Mouse (Mus musculus): ENCODE measurements around the gene Samd13. TPM values are rescaled to one million over a fixed set of nuclear protein-coding genes. Genes with fewer than 3 reads are reported as not detected.

Samd13 gene
- polyA plus RNA-seq, 1 experiment from 2014 or later = 0.84 TPM

DNA sequence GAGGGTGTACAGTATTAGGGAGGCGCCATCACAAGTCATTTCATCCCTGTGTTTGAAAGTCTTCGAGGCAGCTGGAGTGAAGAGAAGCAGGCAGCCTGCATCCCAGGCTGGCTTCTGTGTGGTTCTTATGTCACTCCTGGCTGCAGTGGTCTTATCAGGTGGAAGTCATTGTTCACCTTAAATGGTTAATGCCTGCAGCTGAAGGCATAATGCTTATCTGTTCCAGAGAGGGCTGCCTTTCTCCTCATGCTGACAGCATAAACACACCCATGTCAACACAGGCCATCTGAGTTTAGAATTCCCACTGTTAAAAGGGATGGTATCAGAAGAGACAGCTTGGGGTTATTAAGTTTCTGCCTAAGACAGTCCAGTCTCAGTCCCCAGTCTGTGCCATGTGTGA lies 84.2 kb downstream of the Samd13 start:
- Histone ChIP-seq H3K36me3 (no peaks in the 10 kb centered on the region), H3K27ac (peak overlapping the region; percentile 79), H3K27me3 (ENCODE audit: insufficient read depth, poor library complexity, severe bottlenecking) (no peaks in the 10 kb centered on the region), H3K9me3 (no peaks in the 10 kb centered on the region), H3K4me1 (peaks cover 29% of the 10 kb centered on the region), H3K4me3 (no peak overlapping the region)
- peak; percentile 80 for DNase-seq (ENCODE audit: low spot score)
- WGBS = 24% methylated on average over 2 of the region's 2 CpGs

DNA sequence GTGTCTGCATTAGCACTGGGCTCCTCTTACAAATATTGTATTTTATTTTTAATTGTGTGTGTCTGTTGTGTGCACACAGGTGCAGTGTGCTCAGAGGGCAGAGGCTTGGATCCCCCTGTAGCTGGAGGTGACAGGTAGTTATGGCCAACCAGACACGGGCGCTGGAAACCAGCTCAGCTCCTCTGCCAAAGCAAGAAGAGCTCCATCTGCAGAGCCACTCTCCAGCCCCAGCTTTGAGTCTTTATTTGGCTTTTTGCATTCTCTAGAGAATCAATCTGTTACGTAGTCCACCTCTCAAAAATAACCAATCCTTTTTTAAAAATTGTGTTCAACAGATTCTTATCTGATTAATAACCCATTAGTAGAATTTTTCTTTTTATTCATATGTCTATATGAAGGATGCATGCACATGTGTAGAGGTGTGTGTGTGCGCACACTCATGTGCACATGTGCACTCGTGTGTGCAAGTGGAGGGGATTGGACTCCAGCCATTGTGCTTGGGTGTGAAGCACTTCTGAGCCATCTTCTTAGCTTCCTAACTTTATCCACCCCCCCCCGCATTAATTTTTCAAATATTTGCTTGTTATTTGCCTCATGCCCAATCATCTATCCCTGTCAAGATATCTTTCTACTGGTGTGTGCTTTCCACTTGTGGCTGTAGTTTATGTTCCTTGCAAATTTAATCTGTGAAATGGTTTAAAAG lies 86.0 kb downstream of the Samd13 start:
- Histone ChIP-seq H3K9me3 (no peaks in the 10 kb centered on the region), H3K4me1 (peaks cover 29% of the 10 kb centered on the region), H3K27me3 (ENCODE audit: insufficient read depth, poor library complexity, severe bottlenecking) (no peaks in the 10 kb centered on the region), H3K36me3 (no peaks in the 10 kb centered on the region), H3K4me3 (no peak overlapping the region), H3K27ac (0 out of 2 replicates have a peak overlapping the region, but pooled peaks have one; percentile 79)
- DNase-seq (ENCODE audit: low spot score) = no peak
- WGBS = 91% methylated on average over 6 of the region's 6 CpGs

- H3K4me1 ChIP-seq = peaks cover 29% of the 10 kb centered on the region
- H3K4me3 ChIP-seq = no peak overlapping the region
- H3K9me3 ChIP-seq = no peaks in the 10 kb centered on the region
- no peak for DNase-seq (ENCODE audit: low spot score)
- H3K27ac ChIP-seq = no peak overlapping the region
- H3K36me3 ChIP-seq = no peaks in the 10 kb centered on the region
- WGBS = 69% methylated on average over 6 of the region's 6 CpGs
- no peaks in the 10 kb centered on the region for H3K27me3 ChIP-seq (ENCODE audit: insufficient read depth, poor library complexity, severe bottlenecking)
Measured at GRCm38 (mm10) chr3:146598411-146598810, 87.0 kb downstream of the Samd13 start.

DNA sequence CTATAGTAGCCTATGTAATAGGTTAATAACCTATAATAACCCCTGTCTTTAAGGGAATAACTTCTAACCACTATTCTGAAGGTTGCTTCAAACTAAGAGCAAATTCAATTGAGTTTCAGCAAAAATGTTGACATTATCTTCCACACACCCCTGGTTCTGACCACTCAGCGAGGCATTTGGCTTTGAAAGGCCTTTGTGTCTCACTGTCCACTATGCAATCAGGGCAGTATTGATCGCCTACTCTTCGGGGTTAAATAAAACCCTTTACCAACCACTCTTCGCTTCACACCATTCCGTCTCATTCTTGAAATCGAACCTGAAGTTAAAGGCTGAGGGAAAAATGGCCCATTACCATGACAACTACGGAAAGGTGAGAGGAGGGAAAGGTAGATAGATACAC lies 88.5 kb downstream of the Samd13 start:
- no peak for DNase-seq (ENCODE audit: low spot score)
- H3K27me3 ChIP-seq (ENCODE audit: insufficient read depth, poor library complexity, severe bottlenecking) = no peaks in the 10 kb centered on the region
- WGBS = 90% methylated on average over 7 of the region's 7 CpGs

GRCm38 (mm10) chr3:146596387-146596786 lies 89.0 kb downstream of the Samd13 start:
- H3K27ac ChIP-seq = no peak overlapping the region
- H3K4me1 ChIP-seq = peaks cover 19% of the 10 kb centered on the region
- H3K36me3 ChIP-seq = no peaks in the 10 kb centered on the region
- no peaks in the 10 kb centered on the region for H3K9me3 ChIP-seq
- H3K27me3 ChIP-seq (ENCODE audit: insufficient read depth, poor library complexity, severe bottlenecking) = no peaks in the 10 kb centered on the region
- 88% methylated on average over 8 of the region's 8 CpGs for WGBS
- H3K4me3 ChIP-seq = no peak overlapping the region
- no peak for DNase-seq (ENCODE audit: low spot score)

More for the DNA sequence above, 88.5 kb downstream of the Samd13 start:
- Histone ChIP-seq H3K9me3 (no peaks in the 10 kb centered on the region), H3K27ac (no peak overlapping the region), H3K4me1 (peaks cover 23% of the 10 kb centered on the region), H3K4me3 (no peak overlapping the region), H3K36me3 (no peaks in the 10 kb centered on the region)

- 69% methylated on average over 6 of the region's 6 CpGs for WGBS
- Histone ChIP-seq H3K27me3 (ENCODE audit: insufficient read depth, poor library complexity, severe bottlenecking) (no peaks in the 10 kb centered on the region), H3K36me3 (no peaks in the 10 kb centered on the region), H3K4me1 (peaks cover 9% of the 10 kb centered on the region; the same call in 1 of the 2 replicates), H3K9me3 (no peaks in the 10 kb centered on the region), H3K27ac (no peak overlapping the region), H3K4me3 (no peak overlapping the region)
- DNase-seq (ENCODE audit: low spot score) = no peak
Measured at GRCm38 (mm10) chr3:146595440-146595839, 90.0 kb downstream of the Samd13 start.

Other genes starting within 250 kb of the Samd13 start
- gene Ctbs, start 235.8 kb downstream of the Samd13 start, polyA plus RNA-seq (2016; fragmentation: Nextera tagmentation; extraction: Ambion mirVana) = 9.9 and 11.4 TPM in 2 replicates
- gene Spata1, start 185.8 kb downstream of the Samd13 start, polyA plus RNA-seq (2016; fragmentation: Nextera tagmentation; extraction: Ambion mirVana) = 5.0 and 5.4 TPM in 2 replicates
- gene Gng5, start 185.8 kb downstream of the Samd13 start, polyA plus RNA-seq (2016; fragmentation: Nextera tagmentation; extraction: Ambion mirVana) = 1,312 and 1,459 TPM in 2 replicates
- 45.0 and 57.3 TPM in 2 replicates for gene Rpf1, start 164.2 kb downstream of the Samd13 start, polyA plus RNA-seq (2016; fragmentation: Nextera tagmentation; extraction: Ambion mirVana)
- gene Uox, start 115.2 kb downstream of the Samd13 start, polyA plus RNA-seq (2016; fragmentation: Nextera tagmentation; extraction: Ambion mirVana) = not detected in 2 replicates
- 0.05 TPM in 1 of 2 replicates, not detected in the other for gene Dnase2b, start 70.0 kb downstream of the Samd13 start, polyA plus RNA-seq (2016; fragmentation: Nextera tagmentation; extraction: Ambion mirVana)
- gene 4930503B20Rik, start 34.3 kb downstream of the Samd13 start, polyA plus RNA-seq (2016; fragmentation: Nextera tagmentation; extraction: Ambion mirVana) = 0.11 TPM in 1 of 2 replicates, not detected in the other
- 50.0 and 52.9 TPM in 2 replicates for gene Prkacb, start 127.4 kb upstream of the Samd13 start, polyA plus RNA-seq (2016; fragmentation: Nextera tagmentation; extraction: Ambion mirVana)
- 2.0 TPM in 2 replicates for gene Ttll7, start 166.8 kb upstream of the Samd13 start, polyA plus RNA-seq (2016; fragmentation: Nextera tagmentation; extraction: Ambion mirVana)

Measured in heart, embryonic 10.5 days (tissue).